Mouse (Mus musculus) thymus, postnatal 36 days (tissue): ENCODE measurements around the gene Tppp.
"Not testable (repeated sequence)": the region's sequence is repeated elsewhere in the genome, so short reads cannot be mapped to it uniquely, and the experiment has no call there.

Experiments used
- DNase-seq, 2 experiments: peaks; one replicate each; pipeline ENCODE4 v3.0.0; 2022; ENCODE audit warnings: mixed read lengths in 2 of 2

The Tppp gene

DNA sequence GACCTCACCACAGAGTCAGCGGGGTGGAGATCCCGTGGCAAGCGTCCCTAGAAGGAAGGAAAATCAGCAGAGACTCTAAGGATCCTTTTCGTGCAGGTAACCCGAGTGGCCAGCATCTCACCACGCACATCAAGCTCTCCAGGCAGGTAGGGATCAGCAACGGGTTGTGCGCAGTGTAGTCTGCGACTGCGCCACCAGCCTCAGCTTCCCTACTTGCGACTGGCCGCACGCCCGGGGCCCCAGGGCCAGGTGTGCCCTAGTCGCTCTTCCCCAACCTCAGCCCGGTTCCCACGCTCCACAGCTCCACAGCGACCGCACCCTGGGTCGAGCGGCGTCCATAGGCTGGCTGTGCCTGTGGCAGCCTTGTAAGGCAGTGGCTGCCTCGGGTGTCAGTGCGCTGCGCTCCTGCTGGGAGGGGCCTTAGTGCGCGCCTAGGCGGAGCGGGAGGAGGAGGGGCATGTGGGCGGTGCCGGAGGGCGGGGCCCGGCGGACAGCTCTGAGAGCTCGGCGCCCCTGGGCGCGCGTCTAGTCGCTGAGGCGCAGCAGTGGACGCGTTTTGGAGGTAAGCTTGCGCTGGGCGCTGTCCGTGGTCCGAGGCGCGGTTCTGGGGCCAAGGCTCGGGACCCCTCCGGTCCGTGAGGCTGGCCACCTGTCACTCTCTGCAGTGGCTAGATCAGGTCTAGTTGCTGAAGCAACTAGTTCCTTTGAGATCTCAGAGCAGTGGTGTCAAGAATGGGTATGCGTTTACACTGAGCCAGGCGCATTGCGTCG, at the start of gene Tppp:
TSS of gene Tppp (plus strand) at position 460 of the 771 bp plus-strand sequence.
- DNase-seq, result peak; percentile 93

DNA sequence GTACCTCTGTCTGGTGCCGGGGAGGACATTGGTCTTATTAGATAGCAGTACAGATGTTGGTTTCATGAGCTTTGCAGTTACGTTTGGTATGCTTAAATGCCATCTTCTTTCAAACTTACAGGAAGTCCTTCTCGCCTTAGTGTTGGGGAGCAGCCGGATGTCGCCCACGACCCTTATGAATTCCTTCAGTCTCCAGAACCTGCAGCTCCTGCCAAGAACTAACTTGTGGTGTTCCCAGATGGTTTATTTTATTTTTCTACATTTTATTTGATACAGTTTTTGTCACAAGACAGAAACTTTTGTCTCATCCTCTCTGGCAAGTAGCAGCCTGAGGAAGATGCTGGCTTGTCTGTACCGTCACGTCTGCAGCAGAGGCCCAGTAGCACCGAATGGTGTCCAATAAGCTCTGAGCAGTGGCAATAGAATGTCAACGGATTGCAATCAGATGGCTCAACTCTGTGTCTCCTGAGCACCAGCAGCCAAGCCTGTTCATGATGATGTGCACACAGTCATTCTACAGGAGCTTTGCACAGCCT, 49.0 kb upstream of the Tppp start:
- DNase-seq, result no peak

- DNase-seq, result no peak
Observed at GRCm38 (mm10) chr13:73961177-73961576, 48.0 kb upstream of the Tppp start.

DNA sequence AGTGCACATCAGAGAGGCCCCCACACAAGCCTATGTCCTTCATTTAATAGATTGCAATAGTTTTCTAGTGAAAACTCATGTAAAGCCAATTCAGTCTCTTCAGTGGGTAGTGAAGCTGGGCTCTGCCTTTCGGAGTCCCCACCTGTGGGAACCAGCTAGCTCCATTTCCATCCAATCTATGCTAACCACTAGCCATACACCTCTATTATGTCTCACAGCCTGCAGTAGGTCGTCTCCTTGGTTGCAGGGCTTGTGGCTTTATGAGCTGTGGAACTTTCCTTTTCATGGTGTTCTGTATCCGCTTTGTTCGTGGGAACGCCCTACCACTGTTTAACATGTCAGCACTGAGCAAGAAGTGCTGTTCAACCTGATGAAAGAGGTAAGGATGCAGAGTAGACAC, 45.7 kb upstream of the Tppp start, which contains the start of gene Zdhhc11:
TSS of gene Zdhhc11 (plus strand) at position 301 of the 400 bp plus-strand sequence.
- no peak for DNase-seq

GRCm38 (mm10) chr13:73970545-73971448, 38.4 kb upstream of the Tppp start:
- DNase-seq, result peak; percentile 5 to 9

- DNase-seq, result no peak
Observed at GRCm38 (mm10) chr13:73974523-73974922, 34.7 kb upstream of the Tppp start.

GRCm38 (mm10) chr13:73976935-73977334, 32.3 kb upstream of the Tppp start:
- no peak for DNase-seq

DNA sequence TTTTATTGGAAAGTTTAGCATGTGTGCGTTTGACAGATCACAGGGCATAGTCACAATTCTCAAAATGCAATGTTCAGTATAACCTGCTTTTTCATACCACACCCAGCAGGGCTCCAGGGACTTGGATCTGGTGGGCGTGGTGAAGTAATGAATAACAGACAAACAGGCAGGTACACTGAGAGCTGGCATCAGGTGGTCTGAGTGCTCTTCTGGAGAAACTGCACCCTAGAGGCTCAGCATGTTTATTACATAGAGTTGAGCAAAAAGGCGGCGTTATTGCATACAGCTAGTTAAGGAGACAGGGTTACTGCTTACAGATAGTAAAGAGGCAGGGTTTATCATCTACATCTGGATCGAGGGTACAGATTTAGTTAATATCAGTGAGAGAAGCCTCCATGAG, 18.9 kb upstream of the Tppp start:
- no peak for DNase-seq

- DNase-seq, result no peak
Observed at GRCm38 (mm10) chr13:73990761-73991160, 18.4 kb upstream of the Tppp start.

DNA sequence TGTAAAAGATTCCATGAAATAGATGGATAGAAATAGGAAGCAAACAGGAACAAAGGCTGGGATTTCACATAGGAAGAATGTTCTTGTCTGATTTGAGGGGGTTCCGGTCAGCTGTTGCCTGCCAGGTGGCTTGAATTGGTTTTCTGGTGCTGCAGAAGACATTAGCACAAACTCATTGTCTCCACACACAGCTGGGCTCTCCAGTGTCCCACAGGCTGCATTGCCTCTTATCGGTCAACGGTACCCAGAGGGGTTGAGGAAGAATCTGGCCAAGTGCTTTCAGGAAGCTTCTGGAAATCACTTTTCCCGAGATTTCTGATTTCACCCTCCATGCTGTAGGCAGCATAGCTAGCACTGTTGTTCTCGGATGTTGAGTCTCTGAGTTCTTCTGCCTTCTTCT, 17.9 kb upstream of the Tppp start:
- DNase-seq, result no peak

DNA sequence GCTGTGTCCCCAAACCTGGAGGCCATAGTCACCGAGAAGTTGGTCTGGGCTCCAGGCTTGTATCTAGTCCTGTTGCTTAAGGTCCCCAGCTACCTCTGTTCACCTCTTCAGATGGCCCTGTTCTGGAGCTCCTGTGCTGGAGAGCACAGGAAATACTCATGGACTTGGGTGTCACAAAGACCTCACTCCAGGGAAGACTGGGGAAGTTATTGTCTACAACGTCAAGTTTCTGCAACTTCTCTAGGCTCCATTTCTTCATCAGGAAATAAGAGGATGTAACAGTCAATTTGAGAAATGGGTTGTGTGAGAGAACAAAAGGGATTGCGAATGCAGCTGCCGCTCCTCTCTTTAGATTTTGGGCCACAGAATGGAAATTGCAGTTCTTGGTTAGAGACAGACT, 12.8 kb upstream of the Tppp start:
- no peak for DNase-seq

DNA sequence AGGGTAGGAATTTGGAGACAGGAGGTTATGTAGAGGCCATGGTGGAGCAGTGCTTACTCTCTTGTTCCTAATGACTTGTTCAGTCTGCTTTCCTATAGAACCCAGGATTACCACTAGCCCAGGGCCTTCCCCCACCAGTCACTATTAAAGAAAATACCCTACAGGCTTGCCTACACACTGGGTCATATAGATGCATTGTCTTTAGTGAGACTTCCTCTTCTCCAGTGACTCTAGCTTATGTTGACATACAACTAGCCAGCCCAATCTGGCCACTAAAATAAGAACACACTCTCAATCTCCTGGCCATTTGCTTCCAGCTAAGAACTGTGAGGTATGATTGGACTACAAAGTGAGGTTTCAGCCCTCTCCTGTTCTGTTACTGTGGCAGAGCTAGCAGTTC, 8.7 kb upstream of the Tppp start:
- DNase-seq, result no peak

- no peak for DNase-seq
Observed at GRCm38 (mm10) chr13:74000961-74001360, 8.2 kb upstream of the Tppp start.

- no peak for DNase-seq
Observed at GRCm38 (mm10) chr13:74001492-74001891, 7.7 kb upstream of the Tppp start.

DNA sequence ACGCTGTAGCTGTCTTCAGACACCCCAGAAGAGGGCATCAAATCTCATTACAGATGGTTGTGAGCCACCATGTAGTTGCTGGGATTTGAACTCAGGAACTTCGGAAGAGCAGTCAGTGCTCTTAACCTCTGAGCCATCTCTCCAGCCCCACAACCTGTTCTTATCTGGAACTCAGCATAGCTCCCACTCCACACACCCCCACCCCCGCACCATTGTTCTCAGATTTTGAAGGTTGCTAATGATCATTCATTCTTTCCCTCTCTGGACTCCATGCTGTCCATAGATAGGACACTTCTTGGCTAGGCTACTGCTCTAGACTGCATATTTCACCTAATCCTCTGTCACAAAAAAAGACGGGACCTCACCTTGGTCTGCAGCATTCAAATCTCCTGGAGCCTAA, 2.3 kb upstream of the Tppp start:
- DNase-seq, result not testable (repeated sequence)

GRCm38 (mm10) chr13:74008216-74008615, 991 bp upstream of the Tppp start:
- not testable (repeated sequence) for DNase-seq

GRCm38 (mm10) chr13:74009791-74010614, 796 bp downstream of the Tppp start:
- DNase-seq, result peak; percentile 39 to 55

- no peak for DNase-seq
Observed at GRCm38 (mm10) chr13:74010678-74011077, 1.5 kb downstream of the Tppp start.

- DNase-seq, result no peak
Observed at GRCm38 (mm10) chr13:74015908-74016307, 6.7 kb downstream of the Tppp start.

GRCm38 (mm10) chr13:74017426-74017825, 8.2 kb downstream of the Tppp start:
- no peak for DNase-seq

GRCm38 (mm10) chr13:74019006-74019405, 9.8 kb downstream of the Tppp start:
- not testable (repeated sequence) for DNase-seq
